Mouse (Mus musculus) right cerebral cortex, postnatal 14 days (tissue): ENCODE measurements at regions not wholly inside any gene's neighbourhood (a gene's known extent, or its start where the extent isn't known, plus 50 kb on each side); places are given as distances from the start of the nearest gene placed in this dataset.

Experiments
- DNase-seq: peaks from one replicate; pipeline ENCODE4 v3.0.0; 2022

DNA sequence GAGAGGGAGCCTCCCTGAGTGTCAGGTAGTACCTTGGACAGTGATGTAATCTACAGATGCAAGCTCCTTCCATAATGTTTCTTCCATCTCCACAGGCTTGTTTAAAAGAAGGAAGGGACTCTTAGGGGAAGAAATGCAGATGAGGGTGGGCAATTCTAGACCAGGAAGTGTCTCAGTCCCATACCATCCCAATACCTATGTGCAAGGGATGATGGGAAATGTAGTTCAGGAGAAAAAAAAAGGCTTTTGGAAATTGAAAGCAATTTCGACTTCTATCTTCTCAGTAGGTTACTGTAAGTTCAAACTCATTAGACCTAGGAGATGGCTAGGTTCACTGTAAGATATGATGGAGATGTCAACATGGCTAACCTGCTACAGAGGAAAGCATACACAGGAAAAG, 68.3 kb downstream of the Cd83 start:
- no peak for DNase-seq

DNA sequence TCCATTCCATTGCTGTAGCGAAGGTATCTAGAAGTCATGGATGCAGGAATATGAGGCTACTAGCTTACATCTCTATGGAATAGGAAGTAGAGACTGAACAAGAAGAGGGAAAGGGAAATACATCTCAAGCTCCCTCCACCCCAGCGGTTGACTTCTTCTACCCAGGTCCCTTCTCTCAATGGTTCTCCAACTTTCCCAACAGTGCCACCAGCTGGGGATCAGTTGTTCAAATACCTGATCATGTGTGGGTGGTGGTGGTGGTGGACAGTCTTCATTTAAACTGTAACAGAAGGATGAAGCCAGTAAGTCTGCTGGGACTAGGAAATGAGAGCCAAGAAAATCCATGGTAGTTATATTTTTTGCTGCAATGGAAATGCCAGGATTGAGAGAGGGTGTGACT, 70.4 kb downstream of the Cd83 start:
- no peak for DNase-seq

DNA sequence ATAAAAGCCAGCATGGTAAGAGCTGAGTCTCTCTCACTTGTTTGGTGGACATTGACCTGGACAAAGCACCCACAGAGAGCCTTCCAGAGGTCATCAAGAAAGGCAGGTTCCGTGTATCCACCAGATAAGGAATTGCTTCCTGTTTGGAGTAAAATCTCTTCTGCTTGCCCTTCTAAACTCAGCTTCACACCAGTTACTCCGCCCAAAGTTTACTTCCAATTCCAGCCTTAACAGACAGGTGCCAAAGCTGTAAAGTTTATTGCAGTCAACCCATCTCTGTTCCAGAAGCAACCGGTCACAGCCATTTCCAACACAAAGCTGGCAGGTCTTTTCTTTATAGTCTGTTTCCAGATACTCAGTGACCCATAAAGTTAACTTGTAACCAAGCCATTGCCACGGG, 76.4 kb downstream of the Cd83 start:
- no peak for DNase-seq

DNA sequence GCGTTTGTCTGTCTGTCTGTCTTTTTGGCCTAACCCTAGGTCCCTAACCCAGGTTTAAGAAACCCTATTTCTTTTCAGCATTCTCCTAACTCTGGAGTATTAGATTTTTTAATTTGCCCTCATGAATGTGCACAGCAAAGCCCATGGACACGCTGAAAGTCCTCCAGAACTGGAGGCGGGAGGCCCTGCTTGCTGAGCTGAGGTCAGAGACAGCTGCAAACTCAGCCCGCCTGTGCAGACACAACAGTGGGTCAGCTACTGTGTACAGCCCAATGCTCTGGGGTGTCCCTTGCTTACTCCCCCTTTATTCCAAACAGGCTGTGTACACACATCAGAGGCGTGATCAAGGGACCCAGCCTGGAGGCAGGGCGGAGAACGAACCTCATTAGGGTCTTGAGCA, 76.8 kb downstream of the Cd83 start:
- DNase-seq = no peak

DNA sequence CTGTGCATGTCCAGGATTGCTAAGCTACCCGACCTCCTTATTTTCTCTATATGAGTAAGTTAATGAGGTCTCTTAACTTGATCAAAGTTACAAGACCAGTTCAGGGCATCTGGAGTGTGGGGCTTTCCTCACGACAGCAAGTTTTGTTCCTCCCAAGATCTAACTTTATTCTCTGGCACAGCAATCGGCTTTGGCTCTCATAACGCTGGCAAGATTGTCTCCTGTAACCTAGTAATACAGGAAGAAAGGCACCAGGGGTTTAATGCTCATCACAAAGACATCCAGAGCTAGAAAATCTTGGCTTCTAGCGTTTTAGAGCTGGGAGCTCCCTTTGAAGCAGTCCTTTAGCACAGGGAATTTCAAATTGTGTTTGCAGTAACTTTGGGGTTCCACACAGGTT, 77.5 kb downstream of the Cd83 start:
- DNase-seq = no peak

DNA sequence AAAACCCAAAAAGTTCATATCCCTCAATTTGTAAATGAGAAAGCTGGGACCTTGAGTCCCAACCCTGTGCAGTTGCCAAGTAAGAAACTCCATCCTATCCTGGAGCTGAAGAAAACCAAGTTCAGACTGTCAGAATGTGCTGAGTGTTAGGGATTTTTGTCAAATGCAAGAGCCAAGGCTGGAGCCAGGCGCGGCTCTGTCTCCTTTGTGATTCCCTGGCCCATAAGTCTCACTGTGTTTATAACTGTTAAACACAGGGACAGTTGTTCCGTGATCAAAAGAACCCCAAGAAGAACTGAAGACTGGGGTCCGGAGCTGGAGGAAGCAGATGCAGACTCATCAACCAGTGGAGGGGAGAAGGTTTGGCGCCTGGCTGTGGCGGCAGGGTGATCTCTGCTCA, 78.0 kb downstream of the Cd83 start:
- no peak for DNase-seq

DNA sequence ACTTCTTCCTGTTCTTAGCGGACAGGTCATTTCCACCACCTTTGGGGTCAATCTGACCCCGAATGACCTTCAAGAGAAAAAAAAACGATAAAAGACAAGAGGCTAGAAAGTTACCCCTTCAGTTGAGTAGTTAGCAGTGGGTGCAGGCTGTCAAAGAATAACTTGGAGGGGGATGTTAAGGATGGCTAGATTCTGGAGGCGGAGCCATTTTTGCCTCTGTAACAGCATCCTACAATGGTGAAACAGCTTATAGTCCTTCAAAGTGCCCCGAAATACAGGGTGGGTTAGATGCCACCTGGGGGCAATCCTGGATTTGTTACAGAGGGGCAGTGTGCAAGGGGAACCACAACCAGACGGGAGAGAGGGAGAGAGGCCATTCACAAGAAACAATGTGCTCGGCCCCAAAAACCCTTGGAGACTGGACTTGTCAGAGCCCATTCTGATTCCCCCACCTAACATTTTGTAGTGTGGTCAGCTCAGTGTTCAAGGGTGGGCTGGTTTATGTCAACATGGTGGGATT, 79.1 kb downstream of the Cd83 start:
- DNase-seq = no peak

DNA sequence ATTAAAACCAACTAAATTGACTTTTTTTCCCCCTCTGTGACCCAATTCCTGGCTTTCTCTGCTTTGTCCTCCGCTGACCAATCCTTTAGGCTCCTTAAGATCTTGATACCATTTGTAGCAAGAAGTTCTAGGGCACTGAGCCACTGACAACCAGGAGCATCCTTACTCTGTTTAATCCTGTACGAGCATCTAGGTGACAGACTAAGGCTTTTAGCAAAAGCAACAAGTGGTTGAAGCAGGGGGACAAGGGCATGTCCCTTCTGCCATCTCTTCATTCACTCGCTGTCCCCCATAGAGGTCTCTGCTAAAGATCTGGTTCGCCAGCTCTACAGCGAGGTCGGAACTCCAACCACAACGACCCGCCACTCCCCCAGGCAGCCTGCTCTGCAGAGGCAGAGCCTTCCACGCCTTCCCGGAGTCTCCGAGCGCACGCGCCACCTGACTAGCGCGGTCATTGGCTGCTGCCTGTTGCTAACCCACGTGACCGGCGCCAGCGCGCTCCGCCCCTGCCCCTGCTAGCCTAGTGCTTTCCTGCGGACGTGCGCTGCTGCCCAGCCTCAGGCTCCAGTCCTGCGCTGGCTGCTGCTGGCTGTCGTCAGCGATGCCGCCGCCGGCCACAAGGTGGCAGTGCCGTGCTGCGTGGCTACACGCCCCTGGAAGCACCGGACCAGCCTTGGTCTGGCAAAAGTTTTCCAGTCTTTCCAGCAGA, 79.7 kb downstream of the Cd83 start:
- peak; percentile 99 for DNase-seq

DNA sequence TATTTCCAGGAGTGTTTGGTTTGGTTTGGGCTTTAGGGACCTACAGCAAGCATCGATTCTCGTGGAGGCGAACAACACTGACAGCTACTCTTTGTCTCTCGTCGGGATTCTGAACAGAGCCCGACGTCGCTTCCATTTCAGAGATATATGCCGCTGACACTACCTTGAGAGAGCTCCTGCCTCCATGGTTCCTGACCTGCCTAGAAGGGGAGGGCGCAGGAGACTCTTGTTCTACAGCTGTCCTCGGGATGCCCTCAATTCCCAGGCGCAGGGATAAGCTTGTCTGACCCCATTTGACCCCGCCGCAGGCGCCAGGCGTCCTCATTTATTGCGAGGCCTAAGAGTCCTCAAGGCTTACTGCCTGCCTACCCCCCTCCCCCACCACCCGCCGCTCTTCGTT, 80.5 kb downstream of the Cd83 start:
- DNase-seq = peak; percentile 14

DNA sequence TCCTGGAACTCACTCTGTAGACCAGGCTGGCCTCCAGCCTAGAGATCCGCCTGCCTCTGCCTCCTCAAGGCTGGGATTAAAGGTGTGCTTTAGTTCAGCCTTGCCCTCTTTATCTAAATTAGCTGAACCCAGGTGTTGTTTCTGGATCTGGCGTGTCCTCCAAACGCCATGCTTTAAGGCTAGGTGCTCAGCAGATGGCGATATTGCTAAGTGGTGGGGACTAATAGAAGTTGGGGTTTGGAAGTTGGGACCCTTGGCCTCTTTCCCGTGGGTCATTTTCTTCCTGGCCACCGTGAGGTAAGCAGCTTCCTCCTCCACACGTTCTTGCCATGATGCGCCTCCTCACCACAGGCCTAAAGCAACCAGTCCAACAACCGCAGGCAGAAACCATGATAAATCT, 91.3 kb downstream of the Cd83 start:
- DNase-seq = no peak

DNA sequence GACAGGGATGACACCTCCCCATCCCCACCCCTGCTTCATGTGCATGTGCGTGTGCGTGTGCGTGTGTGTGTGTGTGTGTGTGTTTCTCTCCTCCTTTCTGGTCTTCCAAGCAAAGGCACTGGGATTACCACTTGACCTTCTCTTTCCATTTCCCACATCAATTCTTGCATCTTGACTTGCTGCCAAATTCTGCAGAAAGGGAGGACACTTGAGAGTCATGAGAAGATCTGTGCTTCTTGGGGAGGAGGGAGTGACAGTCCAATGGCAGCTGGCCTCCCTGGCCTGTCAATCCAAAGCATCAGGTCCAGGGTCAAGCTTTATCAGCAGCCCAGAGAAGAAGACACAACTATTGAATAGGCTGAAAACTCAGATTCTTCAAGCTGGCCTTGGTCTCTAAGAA, 102.7 kb downstream of the Cd83 start:
- no peak for DNase-seq

DNA sequence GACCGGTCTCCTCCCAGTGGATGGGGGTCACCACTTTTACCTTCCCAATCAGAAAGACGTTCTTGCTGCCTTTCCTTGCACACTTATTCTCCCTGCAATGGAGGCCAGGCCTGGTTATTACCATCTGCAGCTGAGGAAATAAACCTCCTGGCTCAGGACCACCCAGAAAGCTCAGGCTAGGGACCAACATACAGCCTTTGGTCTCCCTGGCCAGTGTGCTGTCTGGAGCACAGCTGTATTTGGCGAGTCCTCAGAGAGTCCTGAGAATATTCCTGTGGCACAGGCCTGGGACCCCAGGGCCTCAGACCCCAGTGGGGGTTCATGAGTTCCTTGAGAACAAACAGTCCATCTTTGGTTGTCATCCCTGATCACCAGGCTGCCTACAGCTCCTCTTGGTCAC, 107.4 kb downstream of the Cd83 start:
- DNase-seq = no peak

DNA sequence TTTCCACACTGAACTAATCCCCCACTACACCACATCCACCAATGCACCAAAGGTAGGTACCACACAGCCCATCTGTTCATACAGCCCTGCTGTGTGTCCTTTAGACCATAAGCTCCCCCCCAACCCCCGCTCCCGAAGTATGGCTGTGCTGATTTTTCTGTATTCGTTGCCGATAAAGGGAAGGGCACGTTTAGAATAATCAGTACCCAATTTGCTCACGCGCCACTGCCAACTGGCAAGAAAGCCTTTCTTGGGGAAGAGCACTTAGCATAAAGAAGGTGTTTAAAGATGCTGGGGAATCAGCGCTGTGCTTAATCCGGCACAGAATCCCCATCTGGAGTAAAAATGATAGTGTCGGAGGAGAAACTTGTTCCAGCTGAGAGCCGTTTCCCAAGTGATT, 111.4 kb downstream of the Cd83 start:
- DNase-seq = no peak

DNA sequence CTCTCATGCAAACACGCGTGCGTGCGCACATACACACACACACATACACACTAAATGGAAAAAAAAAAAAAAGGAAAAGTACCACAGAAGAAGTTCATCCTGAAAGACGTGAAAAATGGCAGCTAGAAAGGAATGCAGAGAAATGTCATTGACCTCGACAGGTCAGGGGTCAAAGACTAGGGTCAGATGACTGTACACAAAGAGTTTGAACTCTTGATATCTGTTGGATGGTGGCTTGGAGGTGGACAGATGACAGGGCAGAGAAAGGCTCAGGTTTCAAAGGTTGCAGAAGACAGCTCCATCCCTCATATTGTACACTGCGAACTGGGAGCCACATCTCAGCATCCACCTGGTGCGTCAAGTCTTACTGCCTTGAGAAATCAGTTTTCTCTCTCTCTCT, 112.5 kb downstream of the Cd83 start:
- no peak for DNase-seq

DNA sequence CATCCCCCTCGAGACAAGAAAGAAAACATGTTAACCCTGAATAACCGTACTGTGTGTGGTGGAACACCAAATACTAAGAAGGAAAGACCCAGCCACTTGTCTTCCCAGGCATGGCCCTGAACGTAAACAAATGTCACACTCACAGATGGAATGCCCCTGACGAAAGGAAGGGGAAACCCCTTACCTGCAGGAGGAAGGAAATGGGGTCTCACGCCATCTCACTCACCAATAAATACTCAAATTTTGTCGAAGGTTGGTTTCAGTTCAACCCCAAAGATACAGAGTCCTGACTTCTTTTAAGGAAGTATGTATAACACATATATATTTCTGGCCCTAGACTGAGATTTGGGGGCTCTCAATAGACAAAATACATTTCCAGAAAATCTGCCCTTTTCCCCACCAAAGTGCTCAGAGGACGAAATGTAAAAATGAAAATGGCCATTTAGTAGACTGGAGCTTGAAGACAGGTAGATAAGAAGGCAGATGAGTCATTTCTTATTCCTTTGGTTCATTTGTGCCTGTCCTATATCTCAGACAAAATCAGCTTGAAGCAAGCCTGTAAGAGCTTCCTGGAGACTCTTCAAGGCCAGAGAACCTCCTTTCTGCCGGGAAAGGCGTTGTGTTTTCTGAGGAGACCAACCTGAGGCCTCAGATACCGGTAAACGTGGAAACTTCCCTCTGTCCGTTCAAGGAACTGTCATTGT, 114.1 kb downstream of the Cd83 start:
- DNase-seq = no peak

DNA sequence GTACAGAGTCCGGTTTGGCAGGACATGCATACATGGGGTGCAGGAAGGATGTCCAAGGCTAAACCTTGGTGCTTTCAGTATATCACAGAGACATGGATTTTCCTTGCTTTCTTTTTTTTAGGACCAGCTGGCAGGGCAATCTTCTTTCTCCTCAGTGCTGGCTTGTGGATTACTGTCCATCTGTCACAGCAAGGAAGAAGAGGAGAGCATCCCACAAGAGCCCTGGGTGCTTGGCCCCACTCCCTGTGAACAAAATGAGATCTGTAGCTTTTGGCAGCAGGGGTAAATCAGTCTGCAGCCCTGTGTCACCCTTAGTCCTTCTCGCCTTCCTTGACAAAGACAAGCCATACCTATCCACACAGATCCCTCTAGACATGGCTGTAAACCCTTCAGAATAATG, 115.5 kb downstream of the Cd83 start:
- no peak for DNase-seq

DNA sequence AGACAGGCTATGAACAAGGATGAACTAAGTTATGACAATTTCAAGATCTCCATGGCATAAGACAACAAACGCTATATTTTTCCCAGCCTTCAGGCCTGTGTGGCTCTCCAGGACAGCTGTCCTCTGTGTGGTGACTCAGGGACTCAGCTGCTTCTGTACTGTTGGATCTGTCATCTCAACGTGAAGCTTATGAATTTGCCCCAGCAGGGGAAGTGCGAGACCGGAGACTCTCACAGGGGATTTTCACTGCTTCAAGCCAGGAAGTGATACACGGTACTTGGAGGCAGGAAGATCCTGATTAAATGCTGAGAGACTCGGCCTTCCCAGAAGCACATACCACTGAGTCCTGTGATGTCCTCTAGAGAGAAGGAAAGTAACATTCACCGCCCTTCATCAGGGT, 116.2 kb downstream of the Cd83 start:
- DNase-seq = no peak

DNA sequence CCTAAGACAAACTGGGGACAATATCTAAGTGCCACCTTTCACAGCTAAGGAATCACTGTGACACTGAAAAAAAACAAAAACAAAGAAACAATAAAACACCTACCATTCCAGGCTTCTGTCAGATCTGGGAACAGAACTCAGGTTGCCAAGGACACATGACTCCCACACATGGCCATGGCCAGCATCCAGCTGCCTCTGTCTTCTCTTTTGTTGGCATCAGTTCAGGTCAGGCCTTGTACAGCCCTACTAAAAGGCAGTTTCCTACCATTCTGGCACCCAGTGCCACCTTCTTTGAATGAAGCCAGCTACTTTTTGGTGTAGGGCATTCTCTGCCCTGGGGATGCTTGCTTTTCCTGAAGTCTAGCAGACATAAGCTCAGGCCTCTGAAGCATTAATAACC, 118.8 kb downstream of the Cd83 start:
- no peak for DNase-seq

DNA sequence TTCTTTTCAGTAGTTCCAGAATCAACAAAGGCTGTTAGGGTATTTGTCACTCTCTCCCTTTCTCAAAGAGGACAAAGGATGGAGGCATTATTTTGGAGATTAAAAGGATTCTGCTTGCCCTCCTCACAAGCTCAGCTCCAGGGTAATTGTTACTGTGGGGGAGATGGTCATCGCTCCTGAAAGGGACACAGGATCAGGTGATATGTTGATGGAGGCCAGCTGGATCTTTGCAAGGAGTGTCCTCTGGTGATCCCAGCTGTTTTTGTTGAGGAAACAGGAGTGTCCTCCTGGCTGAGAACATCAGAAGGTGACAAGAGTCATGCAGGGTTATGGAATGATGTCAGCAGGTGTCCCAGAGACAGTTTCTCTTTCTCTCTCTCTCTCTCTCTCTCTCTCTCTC, 119.7 kb downstream of the Cd83 start:
- DNase-seq = no peak

DNA sequence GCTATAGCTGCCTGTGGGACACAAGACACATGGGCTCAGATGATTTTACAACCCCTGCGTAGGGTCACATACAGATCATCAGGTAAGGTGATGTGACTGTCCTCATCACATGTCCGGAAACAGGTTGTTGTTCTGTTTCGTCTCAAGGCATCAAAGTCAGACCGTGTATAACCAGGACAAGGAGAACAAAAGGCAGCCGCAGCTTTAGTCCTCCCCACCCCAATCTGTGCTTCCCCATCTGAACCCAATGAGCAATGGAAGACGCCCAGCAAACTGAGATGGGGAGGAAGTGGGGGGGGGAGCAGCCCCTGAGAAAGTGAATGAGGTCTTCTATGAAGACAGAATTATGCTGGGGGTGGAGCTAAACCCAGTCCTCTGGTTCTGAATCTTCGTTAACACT, 121.7 kb downstream of the Cd83 start:
- DNase-seq = no peak

DNA sequence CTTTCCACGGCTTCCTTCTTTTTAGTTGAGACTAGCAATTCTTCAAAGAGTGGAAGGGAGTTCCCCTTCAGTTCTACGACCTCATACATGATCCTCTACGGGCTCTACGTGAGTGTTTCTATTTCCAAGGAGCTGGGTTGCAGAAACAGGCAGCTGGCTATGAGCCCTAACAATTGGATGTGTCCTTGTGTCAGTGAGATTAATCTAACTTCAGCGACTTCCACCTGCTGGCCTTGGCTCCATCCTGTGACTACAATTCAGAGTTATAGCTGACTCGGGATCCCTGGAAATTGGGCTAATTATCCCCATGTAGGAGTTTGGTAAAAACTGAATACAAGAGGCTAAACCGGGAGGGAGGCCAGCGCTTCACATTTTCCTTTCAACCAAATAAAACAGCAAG, 122.8 kb downstream of the Cd83 start:
- DNase-seq = no peak

DNA sequence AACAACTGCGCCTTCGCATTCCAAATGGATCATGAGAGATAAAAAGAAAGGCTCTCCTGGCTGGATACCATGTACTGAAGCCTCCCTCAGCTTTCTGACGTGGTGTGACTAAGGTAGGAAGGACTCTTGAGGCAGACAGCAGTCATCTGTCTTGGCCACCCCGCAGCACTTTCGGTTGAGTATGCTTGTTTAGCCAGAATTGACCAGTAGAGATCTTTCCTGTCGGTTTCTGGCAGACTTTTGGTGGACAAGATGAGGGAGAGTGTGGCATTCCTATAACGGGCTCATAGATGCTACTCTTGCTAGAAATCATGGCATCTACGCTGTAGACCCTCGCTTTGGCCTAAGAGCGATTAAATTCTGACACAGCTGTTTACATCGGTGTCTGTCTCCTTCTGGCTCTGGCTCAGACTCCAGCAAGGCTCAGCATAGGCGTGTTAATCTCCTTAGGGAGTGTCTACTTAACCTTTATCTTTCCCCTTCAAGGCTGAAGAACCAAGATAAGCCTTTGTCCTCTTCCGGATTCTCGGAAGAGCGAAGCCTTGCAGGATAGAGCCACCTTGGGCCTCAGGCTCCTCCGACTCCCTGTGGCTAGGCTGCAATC, 123.6 kb downstream of the Cd83 start:
- DNase-seq = no peak

DNA sequence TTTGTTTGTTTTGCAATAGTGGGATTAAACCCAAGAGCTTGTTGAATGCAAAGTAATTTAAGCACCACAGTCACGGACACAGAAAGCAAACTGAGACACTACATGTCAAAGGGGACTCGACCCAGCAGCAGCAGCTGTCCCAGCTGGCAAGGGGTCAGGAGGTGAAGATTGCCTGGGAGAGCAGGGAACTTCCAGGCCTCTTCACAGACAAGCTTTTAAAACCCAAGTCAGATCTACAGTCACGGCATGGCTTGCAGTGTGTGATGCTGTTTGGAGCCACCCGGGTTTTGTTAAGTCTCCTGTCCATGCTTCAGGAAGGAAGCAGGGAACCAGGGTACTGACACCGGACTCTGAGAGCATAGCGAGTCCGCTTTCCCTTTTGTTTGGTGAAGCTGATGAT, 125.4 kb downstream of the Cd83 start:
- DNase-seq = no peak

DNA sequence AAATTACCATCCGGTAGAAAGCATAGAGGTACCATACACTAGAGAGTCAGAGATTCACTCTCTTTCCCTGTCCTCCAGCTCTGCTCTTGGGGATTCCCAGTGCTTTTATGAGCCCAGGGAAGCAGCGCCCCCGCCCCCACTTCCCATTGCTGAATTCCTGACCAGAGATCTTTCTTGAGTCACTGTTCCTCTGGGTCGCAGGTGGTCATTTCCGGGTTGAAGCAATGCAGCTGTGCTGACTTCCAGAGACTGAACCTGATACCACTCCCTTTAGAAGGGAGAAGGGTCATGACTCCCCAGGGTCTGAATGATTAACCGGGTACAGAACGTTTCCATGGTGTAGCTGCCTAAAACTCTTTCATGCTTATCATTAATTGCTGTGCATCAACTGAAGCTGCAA, 128.9 kb downstream of the Cd83 start:
- DNase-seq = no peak
